Mouse (Mus musculus): ENCODE measurements around the gene Dnaja2.

DNA sequence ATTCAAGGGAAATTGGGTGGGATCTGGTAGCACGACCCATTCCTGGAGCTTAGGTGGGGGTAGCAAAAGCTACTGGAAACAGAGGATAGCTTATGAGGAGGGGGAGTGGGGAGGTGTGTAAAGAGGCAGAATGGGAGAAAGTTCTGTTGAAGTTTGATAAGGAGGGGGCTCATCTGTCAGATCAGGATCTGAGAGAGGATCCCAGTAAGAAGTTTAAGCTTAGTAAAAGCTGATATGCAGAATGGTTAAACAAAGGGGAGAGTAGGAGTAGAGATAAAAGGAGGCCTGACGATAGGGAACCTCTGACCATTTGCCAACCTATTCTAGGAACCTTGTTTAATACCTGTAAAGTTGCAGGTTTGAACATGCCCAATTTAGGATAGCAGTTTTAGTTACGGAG lies 10.0 kb upstream of the Dnaja2 start:
- no peak for TF ChIP-seq CTCF (IDR thresholded peaks at IDR 0.05; ENCODE audit: insufficient read depth, low read length)
- no peak for TF ChIP-seq POLR2A (IDR thresholded peaks at IDR 0.05; ENCODE audit: borderline replicate concordance, extremely low read depth, low read depth, low read length)
